Mouse (Mus musculus) natural killer cell, adult 2 months (primary cell): ENCODE measurements at regions not wholly inside any gene's neighbourhood (a gene's known extent, or its start where the extent isn't known, plus 50 kb on each side); places are given as distances from the start of the nearest gene placed in this dataset.

Experiments
- DNase-seq, 2 experiments: peaks; one replicate each; pipeline ENCODE4 v3.0.0; 2022; ENCODE audit warnings: low spot score in 2 of 2

GRCm38 (mm10) chr9:84295891-84296290 is 370.9 kb downstream of the Bckdhb start:
- DNase-seq, result no peak

DNA sequence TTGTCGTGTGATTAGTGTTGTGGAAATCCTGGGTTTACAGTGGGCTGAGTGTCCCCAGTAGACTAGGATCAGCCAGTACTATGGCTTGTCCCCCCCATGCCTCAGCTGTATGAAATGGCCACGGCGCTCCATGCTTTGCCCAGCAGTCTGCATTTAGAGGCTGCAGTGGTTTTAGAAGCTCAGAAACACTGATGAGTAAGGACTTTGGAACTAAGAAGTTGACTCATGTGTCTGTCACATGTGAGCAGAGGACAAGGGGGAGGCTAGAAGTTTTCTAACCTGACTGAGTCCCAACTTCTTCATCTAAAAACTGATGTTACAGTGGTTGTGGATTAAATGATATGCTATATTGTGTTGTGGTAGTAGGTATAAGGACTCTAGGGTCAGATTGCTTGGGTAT is 371.5 kb downstream of the Bckdhb start:
- no peak for DNase-seq

GRCm38 (mm10) chr9:84304398-84304797 is 379.5 kb downstream of the Bckdhb start:
- no peak for DNase-seq

DNA sequence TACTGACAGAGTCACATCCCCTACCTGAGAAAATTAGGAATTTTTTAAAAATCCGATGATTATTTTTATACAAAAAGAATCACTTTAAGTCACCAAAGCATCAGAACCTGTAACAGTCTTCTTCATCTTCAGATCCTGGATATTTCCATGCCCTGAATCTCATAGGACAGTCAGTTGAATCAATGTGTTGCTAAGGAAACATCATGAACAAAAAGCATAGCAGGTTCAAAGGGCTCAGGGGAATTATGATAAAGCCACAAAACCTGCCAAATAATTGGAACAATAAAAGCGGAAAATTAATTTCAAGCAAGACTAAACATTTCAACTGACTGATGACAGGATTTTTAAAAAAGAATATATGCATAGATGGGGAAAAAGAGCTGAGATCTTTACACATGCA is 393.9 kb downstream of the Bckdhb start:
- no peak for DNase-seq

DNA sequence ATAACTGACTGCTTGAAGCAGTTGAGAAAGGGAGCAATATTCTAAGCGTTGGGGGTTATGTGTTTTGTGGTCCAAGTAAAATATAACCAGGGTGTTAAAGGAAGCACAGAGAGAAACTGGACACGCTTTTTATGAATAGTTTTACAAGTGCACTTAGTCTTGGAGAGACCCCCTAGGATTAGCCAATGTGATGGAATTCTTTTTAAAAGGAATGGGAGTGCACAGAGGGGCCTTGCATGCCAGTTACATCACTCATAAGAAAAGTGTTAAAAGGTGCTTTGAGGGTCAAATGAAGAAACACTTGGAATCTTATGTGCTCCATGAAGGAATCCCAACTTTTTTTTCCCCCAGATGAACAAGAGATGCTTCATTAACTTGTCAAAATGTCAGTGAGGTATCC is 394.4 kb downstream of the Bckdhb start:
- DNase-seq, result no peak

- DNase-seq, result no peak
These were observed 398.2 kb downstream of the Bckdhb start for GRCm38 (mm10) chr9:84323145-84323544.

- DNase-seq, result no peak
These were observed 406.2 kb downstream of the Bckdhb start for GRCm38 (mm10) chr9:84331083-84331602.

- DNase-seq, result peak; percentile 42 to 50
These were observed 418.6 kb downstream of the Bckdhb start for GRCm38 (mm10) chr9:84343435-84344095.

DNA sequence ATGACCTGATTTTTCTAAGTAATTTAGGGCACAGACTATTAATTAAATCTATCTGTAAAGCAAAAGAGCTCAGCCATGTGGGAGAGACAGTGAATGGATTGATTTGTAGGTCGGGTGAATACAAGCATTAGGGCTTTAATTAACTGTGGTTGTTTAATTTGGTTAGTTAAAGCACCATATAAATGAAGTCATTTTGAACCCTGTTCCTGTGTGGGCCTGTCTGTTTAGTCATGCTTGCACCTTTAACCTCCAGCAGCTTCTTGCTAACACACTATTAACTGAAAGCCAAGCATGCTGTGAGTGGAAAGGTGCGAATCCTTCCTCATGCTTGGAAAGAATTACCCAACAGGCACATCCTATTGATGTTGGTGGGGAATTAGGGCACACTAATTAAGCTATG is 425.3 kb downstream of the Bckdhb start:
- DNase-seq, result no peak

DNA sequence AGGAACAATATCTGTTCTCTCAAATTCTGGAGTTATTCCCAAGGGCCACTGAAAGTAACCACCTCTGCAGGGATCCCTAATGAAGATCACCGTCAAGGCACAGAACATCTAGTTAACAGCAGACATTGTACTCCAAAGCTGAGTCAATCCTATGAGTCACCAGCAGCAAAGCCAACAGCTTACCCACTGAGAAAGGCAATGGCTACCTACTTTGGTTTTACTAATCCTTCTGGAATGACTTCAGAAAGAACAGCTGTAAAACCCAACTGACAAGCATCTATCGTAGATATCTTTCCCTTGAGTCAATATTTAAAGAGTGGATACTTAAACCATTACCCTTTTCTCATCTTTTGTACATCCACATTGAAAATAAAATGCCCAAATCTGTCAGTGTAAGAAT is 429.5 kb downstream of the Bckdhb start:
- no peak for DNase-seq

DNA sequence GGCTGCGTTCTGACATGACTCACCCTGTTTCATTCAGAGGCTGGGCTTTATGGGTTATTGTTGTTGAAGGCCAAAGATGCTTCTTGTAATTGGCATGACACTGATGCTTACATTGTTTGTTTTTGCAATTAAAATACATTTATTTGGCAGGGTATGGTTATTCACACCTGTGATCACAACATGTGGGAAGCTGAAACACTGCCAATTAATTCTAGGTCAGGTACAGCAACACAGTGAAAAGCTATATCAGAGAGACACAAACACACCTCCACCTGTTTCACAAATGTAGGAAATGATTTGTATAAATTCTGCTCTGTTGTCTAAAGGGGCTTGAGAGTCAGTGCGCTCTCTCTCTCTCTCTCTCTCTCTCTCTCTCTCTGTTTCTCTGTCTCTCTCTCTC is 431.2 kb downstream of the Bckdhb start:
- DNase-seq, result no peak

DNA sequence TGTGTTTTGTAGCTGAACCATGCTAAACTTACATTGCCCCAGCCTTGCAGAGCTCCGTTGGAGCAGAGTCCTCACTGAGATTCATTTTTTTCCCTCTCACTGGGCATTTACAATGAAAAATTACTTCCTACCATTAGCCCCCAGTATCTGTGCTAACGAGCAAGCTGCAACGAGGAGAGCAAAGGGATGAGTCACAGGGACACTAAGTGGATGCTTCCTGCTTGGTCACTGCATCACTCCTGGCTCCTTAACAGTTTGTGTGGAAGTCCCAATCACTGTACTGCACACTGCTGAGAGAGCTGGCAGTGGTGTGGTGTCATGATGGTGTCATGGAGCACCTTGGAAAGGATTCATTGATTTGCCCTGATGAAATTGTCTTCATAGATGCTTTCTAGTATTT is 434.9 kb downstream of the Bckdhb start:
- DNase-seq, result no peak

DNA sequence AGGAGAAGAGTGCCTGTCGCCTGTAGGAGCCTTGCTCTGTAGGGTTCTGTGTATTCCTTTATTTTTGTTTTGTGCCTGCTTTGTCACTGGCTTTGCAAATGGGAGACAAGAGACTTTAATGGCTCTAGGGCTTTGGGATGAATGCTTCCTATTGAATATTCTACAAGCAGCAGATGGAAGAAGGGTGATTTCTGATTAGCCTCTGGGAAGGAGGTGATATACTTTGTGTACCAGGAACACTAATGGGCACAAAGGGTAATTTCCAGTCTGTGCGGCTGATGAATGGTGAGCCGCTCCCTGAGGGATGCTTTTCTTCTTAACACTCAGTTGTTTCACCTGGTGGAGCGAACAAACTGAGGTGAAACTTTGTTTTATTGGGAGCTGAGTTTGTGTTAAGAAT is 435.5 kb downstream of the Bckdhb start:
- DNase-seq, result no peak

- DNase-seq, result no peak
These were observed 438.5 kb downstream of the Bckdhb start for GRCm38 (mm10) chr9:84363478-84363877.

DNA sequence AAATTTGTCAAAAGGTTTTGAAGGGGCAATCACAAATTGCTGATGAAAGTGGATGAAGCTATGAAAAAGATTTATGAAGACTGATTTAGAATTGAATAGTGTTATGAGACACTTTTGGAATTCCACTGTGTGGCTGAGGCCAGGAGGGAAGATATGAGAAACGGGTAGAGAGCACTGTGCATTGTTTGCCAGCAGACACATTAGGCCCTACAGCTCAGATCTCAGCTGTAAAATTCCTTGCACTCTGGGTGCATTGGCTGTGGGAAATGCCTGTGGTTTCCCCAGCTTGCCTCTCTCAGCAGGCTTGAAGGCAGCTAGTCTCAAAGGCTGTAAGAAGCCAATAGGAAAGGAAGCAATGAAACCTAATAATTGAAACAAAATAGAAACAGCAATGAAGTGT is 444.3 kb downstream of the Bckdhb start:
- DNase-seq, result no peak

DNA sequence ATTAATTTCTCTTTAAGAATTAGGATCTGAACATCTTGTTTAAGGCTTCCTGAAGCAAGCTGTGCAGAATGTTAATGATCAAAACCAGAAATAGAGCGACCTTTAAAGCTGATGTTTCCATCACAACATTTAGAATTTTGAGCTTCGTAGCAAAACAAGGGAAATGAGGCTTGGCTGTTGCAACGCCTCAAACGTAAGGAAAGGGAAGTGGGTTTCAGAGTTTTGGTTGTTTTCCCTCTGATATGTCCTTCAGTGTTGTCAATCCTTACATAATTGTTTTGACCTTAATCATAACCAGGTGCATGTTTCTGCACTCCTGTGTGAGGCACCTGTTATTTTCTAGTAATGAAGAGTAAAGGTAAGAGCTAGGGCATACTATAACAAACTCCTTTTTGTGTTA is 445.3 kb downstream of the Bckdhb start:
- DNase-seq, result no peak

GRCm38 (mm10) chr9:84375746-84376145 is 450.8 kb downstream of the Bckdhb start:
- no peak for DNase-seq

DNA sequence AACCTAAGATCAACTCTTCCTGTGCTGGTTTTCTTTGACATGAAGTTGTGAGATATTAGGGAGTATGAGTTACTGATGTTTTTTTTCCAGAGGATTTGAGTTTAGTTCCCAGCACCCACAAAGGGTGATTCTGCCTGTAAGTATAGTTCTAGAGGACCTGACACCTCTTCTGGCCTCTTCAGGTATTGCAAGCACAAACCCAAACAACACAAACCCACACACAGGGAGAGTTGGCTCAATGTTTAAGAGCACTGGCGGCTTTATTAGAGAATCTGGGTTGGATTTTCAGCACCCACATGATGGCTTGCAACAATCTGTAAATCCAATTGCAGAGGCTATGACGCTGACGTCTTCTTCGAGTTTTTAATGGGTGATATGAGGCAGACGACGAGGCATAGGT is 451.7 kb downstream of the Bckdhb start:
- no peak for DNase-seq

GRCm38 (mm10) chr9:84381942-84382341 is 457.0 kb downstream of the Bckdhb start:
- no peak for DNase-seq

DNA sequence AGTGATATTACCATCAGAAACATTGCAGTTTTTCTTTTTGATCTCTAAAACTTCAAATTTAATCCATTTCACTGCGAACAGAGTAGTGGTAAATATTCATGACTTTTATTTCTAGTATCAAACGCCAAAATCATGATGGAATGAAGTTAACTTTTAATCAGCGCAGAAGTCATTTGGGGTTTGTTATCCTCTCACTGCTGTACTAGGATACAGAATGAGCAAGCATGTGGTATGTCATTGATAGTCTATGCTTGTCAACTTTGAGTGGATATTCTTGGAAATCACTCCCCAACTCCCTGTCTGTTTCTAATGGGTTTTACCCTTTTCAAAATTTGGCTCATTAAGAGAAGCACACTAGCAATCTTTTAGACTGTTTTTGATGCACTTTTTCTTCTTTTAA is 464.9 kb downstream of the Bckdhb start:
- DNase-seq, result no peak

DNA sequence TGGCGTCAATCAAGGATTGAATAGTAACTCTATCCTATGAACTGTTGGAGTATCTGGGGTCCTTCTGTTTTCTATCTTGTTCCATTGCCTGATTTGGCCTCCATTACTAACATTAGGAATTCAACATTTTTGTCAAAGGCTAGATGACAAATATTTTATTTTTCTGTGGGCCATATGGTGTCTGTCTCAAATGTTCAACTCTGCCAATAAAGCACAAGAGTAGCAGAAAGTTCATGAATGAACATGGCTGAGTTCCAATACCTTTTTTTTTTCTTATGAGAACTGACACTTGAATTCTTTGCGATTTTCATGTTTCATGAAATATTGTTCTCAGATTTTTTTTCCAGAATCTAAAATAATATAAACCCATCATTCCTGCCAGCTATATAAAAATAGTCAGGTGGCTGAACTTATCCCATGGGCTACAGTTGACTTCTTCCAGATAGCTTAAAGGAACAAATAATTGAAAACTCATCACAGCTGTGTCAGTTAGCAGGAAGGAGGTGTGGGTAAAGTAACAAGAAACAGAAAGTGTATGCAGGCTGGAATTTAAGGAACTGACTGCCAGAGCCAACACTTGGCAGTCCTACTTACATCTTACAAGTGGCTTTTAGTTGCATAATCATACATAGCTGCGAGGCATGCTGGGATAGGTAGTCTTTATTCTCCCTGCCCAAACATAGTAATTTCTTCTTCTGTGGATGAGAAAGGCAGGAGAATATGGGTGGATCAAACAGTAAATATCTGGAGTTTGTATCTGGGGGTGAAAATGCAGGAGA is 469.8 kb downstream of the Bckdhb start:
- DNase-seq, result no peak

DNA sequence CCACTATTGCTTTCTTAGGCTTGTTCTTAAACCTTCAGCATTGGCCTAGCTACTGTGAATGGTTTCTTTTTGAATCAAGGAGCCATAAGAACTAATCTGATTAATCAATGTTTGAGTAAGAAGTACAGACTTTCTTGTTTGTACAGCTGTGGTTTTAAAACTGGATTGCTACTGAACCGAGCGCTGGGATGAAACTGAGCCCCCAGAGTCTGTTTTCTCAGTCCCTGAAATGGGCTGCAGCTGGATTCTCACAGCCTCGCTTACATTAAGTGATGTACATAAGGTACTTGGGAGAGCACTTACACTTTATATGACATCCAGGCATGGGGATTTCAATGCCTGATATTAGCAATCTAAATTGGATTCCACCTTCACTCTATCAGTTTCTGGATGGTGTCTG is 474.5 kb downstream of the Bckdhb start:
- DNase-seq, result no peak
